Mouse (Mus musculus): ENCODE measurements at regions not wholly inside any gene's neighbourhood (a gene's known extent, or its start where the extent isn't known, plus 50 kb on each side); places are given as distances from the start of the nearest gene placed in this dataset.

GRCm38 (mm10) chr9:33887279-33887678 is 598.4 kb upstream of the Kirrel3 start:
- H3K4me2 ChIP-seq (replicated peaks) = no peak overlapping the region
- no peak overlapping the region for H3K27ac ChIP-seq
- H3K9ac ChIP-seq (replicated peaks) = no peak overlapping the region
- no peaks in the 10 kb centered on the region for H3K27me3 ChIP-seq
- H3K36me3 ChIP-seq = no peaks in the 10 kb centered on the region
- H3K9me3 ChIP-seq = no peaks in the 10 kb centered on the region
- no peaks in the 10 kb centered on the region for H3K4me1 ChIP-seq (replicated peaks)
- 0 out of 2 replicates have a peak, but pooled peaks have one; percentile 30 for ATAC-seq
- 10% methylated on average over 2 of the region's 2 CpGs for WGBS
- no peak overlapping the region for H3K4me3 ChIP-seq (replicated peaks)

GRCm38 (mm10) chr9:33892001-33892400 is 593.7 kb upstream of the Kirrel3 start:
- H3K27me3 ChIP-seq = no peaks in the 10 kb centered on the region
- ATAC-seq = no peak
- H3K9ac ChIP-seq (replicated peaks) = no peak overlapping the region
- H3K36me3 ChIP-seq = no peaks in the 10 kb centered on the region
- WGBS = 79% methylated on average over 3 of the region's 3 CpGs
- H3K4me3 ChIP-seq (replicated peaks) = no peak overlapping the region
- no peaks in the 10 kb centered on the region for H3K9me3 ChIP-seq
- H3K4me2 ChIP-seq (replicated peaks) = no peak overlapping the region
- no peak overlapping the region for H3K27ac ChIP-seq
- H3K4me1 ChIP-seq (replicated peaks) = no peaks in the 10 kb centered on the region

- Histone ChIP-seq H3K4me2 (replicated peaks) (no peak overlapping the region; the same call in 1 of the 2 replicates), H3K4me3 (replicated peaks) (no peak overlapping the region), H3K4me1 (replicated peaks) (peaks cover 33% of the 10 kb centered on the region), H3K27ac (peak overlapping the region; percentile 56), H3K36me3 (no peaks in the 10 kb centered on the region), H3K9ac (replicated peaks) (no peak overlapping the region), H3K27me3 (peaks cover 26% of the 10 kb centered on the region), H3K9me3 (no peaks in the 10 kb centered on the region)
- ATAC-seq = peak; percentile 92
- WGBS = 18% methylated on average over 10 of the region's 10 CpGs
Observed at GRCm38 (mm10) chr9:33901313-33902076, 584.2 kb upstream of the Kirrel3 start.

GRCm38 (mm10) chr9:33903991-33904570 is 581.6 kb upstream of the Kirrel3 start:
- 22% methylated on average over 5 of the region's 5 CpGs for WGBS
- H3K27ac ChIP-seq = no peak overlapping the region

GRCm38 (mm10) chr9:33914919-33915318 is 570.8 kb upstream of the Kirrel3 start:
- H3K27ac ChIP-seq = no peak overlapping the region
- H3K4me2 ChIP-seq (replicated peaks) = no peak overlapping the region
- ATAC-seq = no peak
- no peaks in the 10 kb centered on the region for H3K27me3 ChIP-seq
- H3K4me1 ChIP-seq (replicated peaks) = no peaks in the 10 kb centered on the region
- H3K9me3 ChIP-seq = no peaks in the 10 kb centered on the region
- no peak overlapping the region for H3K9ac ChIP-seq (replicated peaks)
- H3K4me3 ChIP-seq (replicated peaks) = no peak overlapping the region
- H3K36me3 ChIP-seq = no peaks in the 10 kb centered on the region
- 93% methylated on average over 4 of the region's 4 CpGs for WGBS

More at GRCm38 (mm10) chr9:33903991-33904570, 581.6 kb upstream of the Kirrel3 start:
- Histone ChIP-seq H3K4me1 (replicated peaks) (peaks cover 33% of the 10 kb centered on the region), H3K9me3 (no peaks in the 10 kb centered on the region), H3K27me3 (peaks cover 12% of the 10 kb centered on the region), H3K9ac (replicated peaks) (no peak overlapping the region), H3K36me3 (no peaks in the 10 kb centered on the region), H3K4me2 (replicated peaks) (no peak overlapping the region; the same call in 1 of the 2 replicates), H3K4me3 (replicated peaks) (no peak overlapping the region)
- peak; percentile 71 for ATAC-seq

GRCm38 (mm10) chr9:33915349-33916056 is 570.2 kb upstream of the Kirrel3 start:
- 73% methylated on average over 4 of the region's 4 CpGs for WGBS
- Histone ChIP-seq H3K4me3 (replicated peaks) (no peak overlapping the region), H3K27ac (no peak overlapping the region), H3K9me3 (no peaks in the 10 kb centered on the region), H3K4me1 (replicated peaks) (no peaks in the 10 kb centered on the region), H3K27me3 (no peaks in the 10 kb centered on the region), H3K9ac (replicated peaks) (no peak overlapping the region), H3K36me3 (no peaks in the 10 kb centered on the region), H3K4me2 (replicated peaks) (no peak overlapping the region)
- no peak for ATAC-seq

- Histone ChIP-seq H3K4me1 (replicated peaks) (no peaks in the 10 kb centered on the region), H3K27me3 (no peaks in the 10 kb centered on the region), H3K36me3 (no peaks in the 10 kb centered on the region), H3K9ac (replicated peaks) (no peak overlapping the region), H3K4me3 (replicated peaks) (no peak overlapping the region), H3K27ac (no peak overlapping the region), H3K9me3 (no peaks in the 10 kb centered on the region), H3K4me2 (replicated peaks) (no peak overlapping the region)
- WGBS = 97% methylated on average over 4 of the region's 4 CpGs
- no peak for ATAC-seq
Observed at GRCm38 (mm10) chr9:33930286-33930685, 555.4 kb upstream of the Kirrel3 start.

GRCm38 (mm10) chr9:33934071-33934470 is 551.6 kb upstream of the Kirrel3 start:
- no peaks in the 10 kb centered on the region for H3K9me3 ChIP-seq
- H3K4me2 ChIP-seq (replicated peaks) = no peak overlapping the region
- H3K27me3 ChIP-seq = no peaks in the 10 kb centered on the region
- no peak overlapping the region for H3K9ac ChIP-seq (replicated peaks)
- ATAC-seq = no peak
- no peaks in the 10 kb centered on the region for H3K36me3 ChIP-seq
- no peak overlapping the region for H3K4me3 ChIP-seq (replicated peaks)
- no peaks in the 10 kb centered on the region for H3K4me1 ChIP-seq (replicated peaks)
- WGBS = 91% methylated on average over 5 of the region's 5 CpGs
- no peak overlapping the region for H3K27ac ChIP-seq

GRCm38 (mm10) chr9:33954319-33954718 is 531.4 kb upstream of the Kirrel3 start:
- no peak overlapping the region for H3K9ac ChIP-seq (replicated peaks)
- no peak overlapping the region for H3K27ac ChIP-seq
- no peaks in the 10 kb centered on the region for H3K4me1 ChIP-seq (replicated peaks)
- H3K27me3 ChIP-seq = no peaks in the 10 kb centered on the region
- ATAC-seq = no peak
- H3K9me3 ChIP-seq = no peaks in the 10 kb centered on the region
- H3K4me2 ChIP-seq (replicated peaks) = no peak overlapping the region
- no peak overlapping the region for H3K4me3 ChIP-seq (replicated peaks)
- H3K36me3 ChIP-seq = no peaks in the 10 kb centered on the region
